ENCODE assay signal across 14 mouse cellular contexts in genomic region chr2:104466908-104467616, GRCm38 (mm10). TPM values are rescaled to one million over a fixed set of nuclear protein-coding genes. Genes with fewer than 3 reads are reported as not detected.
DNase-seq lines count a peak whose midpoint lies in the region; ATAC-seq and TF ChIP-seq lines count a peak whose summit lies in the region.
"Had no signal": no experiment of that assay in that cellular context is flagged by ENCODE, and none has a peak within 500 bp of the region (broad histone marks: within the 10 kb centered on the region; RNA-seq: fewer than 3 reads in every experiment).

No protein-coding gene starts in this region.

- 50% methylated on average over 9 of the region's 9 CpGs for WGBS in cerebellum, adult 2 months
- 33% methylated on average over 9 of the region's 9 CpGs for WGBS in heart, embryonic 12.5 days
- 70% methylated on average over 9 of the region's 9 CpGs for whole genome bisulfite sequencing in lung, postnatal 0 days

- H3K27me3 ChIP-seq in cerebellum, adult 2 months (ENCODE audit: control insufficient read depth, insufficient read depth, low read length): no peaks in the 10 kb centered on the region
- H3K27me3 ChIP-seq in heart, embryonic 12.5 days (replicated peaks): no peaks in the 10 kb centered on the region
- H3K27me3 ChIP-seq in lung, postnatal 0 days (replicated peaks; ENCODE audit: insufficient read depth, low read length): no peaks in the 10 kb centered on the region
- H3K27me3 ChIP-seq: hindbrain, embryonic 12.5 days; liver, embryonic 12.5 days; megakaryocyte, embryonic 14.5 days; neural tube, embryonic 13.5 days had no signal

- no peak for TF ChIP-seq CTCF in cerebellum, adult 2 months (IDR thresholded peaks at IDR 0.05; ENCODE audit: borderline replicate concordance, insufficient read depth, low read depth, low read length)
- no peak for TF ChIP-seq CTCF in layer of hippocampus, adult 2 months (conservative IDR thresholded peaks at IDR 0.05)
- no peak for TF ChIP-seq CTCF in lung, postnatal 0 days (IDR thresholded peaks at IDR 0.05)

- peak overlapping the region; percentile 58 for H3K9ac ChIP-seq in heart, embryonic 12.5 days
- no peak overlapping the region for H3K9ac ChIP-seq in lung, postnatal 0 days (replicated peaks; ENCODE audit: low read depth)
- H3K9ac ChIP-seq: hindbrain, embryonic 12.5 days; liver, embryonic 12.5 days; neural tube, embryonic 13.5 days had no signal

- TF ChIP-seq POLR2A in cerebellum, adult 2 months (IDR thresholded peaks at IDR 0.05; ENCODE audit: borderline replicate concordance, insufficient read depth, low read length): no peak

- peak; percentile 81 for ATAC-seq in heart, embryonic 12.5 days (ENCODE audit: insufficient number of reproducible peaks, low FRiP score)
- ATAC-seq in lung, postnatal 0 days: no peak
- ATAC-seq: liver, embryonic 12.5 days had no signal

- DNase-seq in cerebellum, adult 2 months: peak in 1 of 2 experiments; percentile 52
- DNase-seq in cerebellum, postnatal 4 days (ENCODE audit: low spot score in 2 of 2): no peak
- no peak for DNase-seq in layer of hippocampus, adult 2 months (ENCODE audit: low spot score in 2 of 2)
- DNase-seq in layer of hippocampus, adult 11-12 months (ENCODE audit: low spot score): no peak
- DNase-seq in skeletal muscle tissue, adult 2 months (ENCODE audit: low read depth, low spot score): peak; percentile 92
- DNase-seq in layer of hippocampus, adult 8-10 months (ENCODE audit: low spot score in 2 of 2): no peak
- DNase-seq in lung, postnatal 0 days (ENCODE audit: low spot score): no peak
- DNase-seq: adrenal gland, postnatal 25 days; thymus, postnatal 36 days had no signal

- TF ChIP-seq EP300 in lung, postnatal 0 days (IDR thresholded peaks at IDR 0.05): no peak

- peaks cover 17% of the 10 kb centered on the region for H3K36me3 ChIP-seq in heart, embryonic 12.5 days
- H3K36me3 ChIP-seq in lung, postnatal 0 days (ENCODE audit: insufficient read depth, low read length): 0 out of 2 replicates have a peak, but pooled peaks cover 3% of the 10 kb centered on the region
- H3K36me3 ChIP-seq: hindbrain, embryonic 12.5 days; neural tube, embryonic 13.5 days had no signal

- H3K9me3 ChIP-seq in heart, embryonic 12.5 days (replicated peaks): no peaks in the 10 kb centered on the region
- H3K9me3 ChIP-seq in lung, postnatal 0 days (ENCODE audit: low read length): no peaks in the 10 kb centered on the region
- H3K9me3 ChIP-seq: hindbrain, embryonic 12.5 days; liver, embryonic 12.5 days; megakaryocyte, embryonic 14.5 days; neural tube, embryonic 13.5 days had no signal

- H3K4me2 ChIP-seq in heart, embryonic 12.5 days: peak overlapping the region; percentile 57
- no peak overlapping the region for H3K4me2 ChIP-seq in lung, postnatal 0 days (replicated peaks; ENCODE audit: low read depth, low read length)
- H3K4me2 ChIP-seq: hindbrain, embryonic 12.5 days; liver, embryonic 12.5 days; neural tube, embryonic 13.5 days had no signal

- peak overlapping the region; percentile 61; the same call in 1 of the 2 replicates for H3K27ac ChIP-seq in cerebellum, adult 2 months (ENCODE audit: insufficient read depth, low read length)
- H3K27ac ChIP-seq in layer of hippocampus, adult 2 months: 0 out of 2 replicates have a peak overlapping the region, but pooled peaks have one; percentile 2
- peak overlapping the region; percentile 100 for H3K27ac ChIP-seq in heart, embryonic 12.5 days (ENCODE audit: poor library complexity, severe bottlenecking)
- no peak overlapping the region for H3K27ac ChIP-seq in lung, postnatal 0 days (ENCODE audit: low read length)
- H3K27ac ChIP-seq: hindbrain, embryonic 12.5 days; liver, embryonic 12.5 days; neural tube, embryonic 13.5 days had no signal

- H3K4me3 ChIP-seq in cerebellum, adult 2 months (replicated peaks; ENCODE audit: insufficient read depth, low read depth, low read length): peak overlapping the region; percentile 18
- no peak overlapping the region for H3K4me3 ChIP-seq in layer of hippocampus, adult 2 months
- H3K4me3 ChIP-seq in heart, embryonic 12.5 days: peak overlapping the region; percentile 18; the same call in 1 of the 2 replicates
- H3K4me3 ChIP-seq in lung, postnatal 0 days (ENCODE audit: low read depth, low read length): no peak overlapping the region
- H3K4me3 ChIP-seq: hindbrain, embryonic 12.5 days; liver, embryonic 12.5 days; megakaryocyte, embryonic 14.5 days; neural tube, embryonic 13.5 days had no signal

- H3K4me1 ChIP-seq in cerebellum, adult 2 months (ENCODE audit: control insufficient read depth, insufficient read depth, low read length): peaks cover 9% of the 10 kb centered on the region; the same call in 1 of the 2 replicates
- peaks cover 38% of the 10 kb centered on the region for H3K4me1 ChIP-seq in heart, embryonic 12.5 days (replicated peaks)
- 0 out of 2 replicates have a peak, but pooled peaks cover 4% of the 10 kb centered on the region for H3K4me1 ChIP-seq in lung, postnatal 0 days (ENCODE audit: insufficient read depth, low read depth, low read length)

RNA-seq across cellular contexts. Expression of gene Hipk3, which starts 27.2 kb away (rescaled TPM):
- polyA plus RNA-seq in cerebellum, adult 2 months (2012; rRNA removed): 39.5 and 43.1 TPM in 2 replicates
- total RNA-seq in layer of hippocampus, adult 2 months (2021): 10 to 100 TPM; 69.4 to 72.5 TPM
- 71.4 and 78.0 TPM in 2 replicates for polyA plus RNA-seq in heart, embryonic 12.5 days (2016; fragmentation: Nextera tagmentation; extraction: Ambion mirVana)
- total RNA-seq in layer of hippocampus, adult 8-10 months (2022): 10 to 100 TPM; 70.7 to 78.3 (median 74.8) TPM
- polyA plus RNA-seq in lung, postnatal 0 days (2015; fragmentation: Nextera tagmentation; extraction: Ambion mirVana): 17.5 and 18.4 TPM in 2 replicates

RNA-seq across cellular contexts. Expression of gene D430041D05Rik, which starts 56.2 kb away (rescaled TPM):
- polyA plus RNA-seq in cerebellum, adult 2 months (2012; rRNA removed): 33.5 and 37.4 TPM in 2 replicates
- total RNA-seq in layer of hippocampus, adult 2 months (2021): 10 to 100 TPM; 81.2 to 87.4 TPM
- 0.04 and 0.09 TPM in 2 replicates for polyA plus RNA-seq in heart, embryonic 12.5 days (2016; fragmentation: Nextera tagmentation; extraction: Ambion mirVana)
- 10 to 100 TPM; 68.9 to 85.6 (median 77.4) TPM for total RNA-seq in layer of hippocampus, adult 8-10 months (2022)
- 0.69 and 0.79 TPM in 2 replicates for polyA plus RNA-seq in lung, postnatal 0 days (2015; fragmentation: Nextera tagmentation; extraction: Ambion mirVana)

Comparison
In these comparisons a context has a peak if more than half of its experiments do, and no peak if none do; other contexts are left out.
1. H3K4me3 ChIP-seq: peak in cerebellum, adult 2 months (single experiment) and heart, embryonic 12.5 days (single experiment); none in layer of hippocampus, adult 2 months (single experiment) and lung, postnatal 0 days (single experiment).
2. RNA of gene D430041D05Rik, which starts 56.2 kb away (polyA plus RNA-seq): 33.5 to 37.4 TPM in cerebellum, adult 2 months; 0.69 to 0.79 TPM in lung, postnatal 0 days and 0.04 to 0.09 TPM in heart, embryonic 12.5 days; every median in the first group is over 10 times any median in the second.